Mouse (Mus musculus) thymus, postnatal 4 days (tissue): ENCODE data around the gene Elmo1.
A peak's percentile ranks its signal among the peaks of the same experiment; 100 is the strongest.

Experiments
- DNase-seq: peaks from one replicate; pipeline ENCODE4 v3.0.0; 2021

The Elmo1 gene

GRCm38 (mm10) chr13:20286680-20287079 lies 196.3 kb downstream of the Elmo1 start:
- no peak for DNase-seq

- DNase-seq, result peak; percentile 67
Measured at GRCm38 (mm10) chr13:20288393-20288792, 198.0 kb downstream of the Elmo1 start.

GRCm38 (mm10) chr13:20290412-20290811 lies 200.0 kb downstream of the Elmo1 start:
- no peak for DNase-seq

- DNase-seq, result peak; percentile 65
Measured at GRCm38 (mm10) chr13:20292348-20292747, 202.0 kb downstream of the Elmo1 start.

GRCm38 (mm10) chr13:20295278-20295970 lies 205.0 kb downstream of the Elmo1 start:
- DNase-seq, result no peak

GRCm38 (mm10) chr13:20297841-20298240 lies 207.4 kb downstream of the Elmo1 start:
- DNase-seq, result peak; percentile 81

- DNase-seq, result peak; percentile 24
Measured at GRCm38 (mm10) chr13:20299424-20299823, 209.0 kb downstream of the Elmo1 start.

- no peak for DNase-seq
Measured at GRCm38 (mm10) chr13:20300052-20300564, 209.7 kb downstream of the Elmo1 start.

- DNase-seq, result no peak
Measured at GRCm38 (mm10) chr13:20300626-20301025, 210.2 kb downstream of the Elmo1 start.

GRCm38 (mm10) chr13:20301760-20302159 lies 211.4 kb downstream of the Elmo1 start:
- no peak for DNase-seq

GRCm38 (mm10) chr13:20305621-20306020 lies 215.2 kb downstream of the Elmo1 start:
- DNase-seq, result no peak

- no peak for DNase-seq
Measured at GRCm38 (mm10) chr13:20306180-20307177, 216.1 kb downstream of the Elmo1 start.

GRCm38 (mm10) chr13:20307381-20307780 lies 217.0 kb downstream of the Elmo1 start:
- no peak for DNase-seq

GRCm38 (mm10) chr13:20311612-20312011 lies 221.2 kb downstream of the Elmo1 start:
- DNase-seq, result peak; percentile 88

- no peak for DNase-seq
Measured at GRCm38 (mm10) chr13:20313345-20313744, 222.9 kb downstream of the Elmo1 start.

GRCm38 (mm10) chr13:20316139-20316538 lies 225.7 kb downstream of the Elmo1 start:
- DNase-seq, result no peak

GRCm38 (mm10) chr13:20318615-20319219 lies 228.3 kb downstream of the Elmo1 start:
- no peak for DNase-seq

- no peak for DNase-seq
Measured at GRCm38 (mm10) chr13:20320232-20320631, 229.8 kb downstream of the Elmo1 start.

- no peak for DNase-seq
Measured at GRCm38 (mm10) chr13:20323478-20323877, 233.1 kb downstream of the Elmo1 start.

GRCm38 (mm10) chr13:20327064-20327463 lies 236.7 kb downstream of the Elmo1 start:
- DNase-seq, result no peak

GRCm38 (mm10) chr13:20327975-20328374 lies 237.6 kb downstream of the Elmo1 start:
- no peak for DNase-seq

GRCm38 (mm10) chr13:20328672-20329071 lies 238.3 kb downstream of the Elmo1 start:
- DNase-seq, result no peak

GRCm38 (mm10) chr13:20330954-20331353 lies 240.6 kb downstream of the Elmo1 start:
- DNase-seq, result peak; percentile 45
